Mouse (Mus musculus) skeletal muscle tissue, adult 2 months (tissue): ENCODE measurements at regions not wholly inside any gene's neighbourhood (a gene's known extent, or its start where the extent isn't known, plus 50 kb on each side); places are given as distances from the start of the nearest gene placed in this dataset.
A peak's percentile ranks its signal among the peaks of the same experiment; 100 is the strongest.

Experiments used
- DNase-seq: peaks from one replicate; pipeline ENCODE4 v3.0.0-alpha.2; 2012; ENCODE audit warnings: low read depth, low spot score

DNA sequence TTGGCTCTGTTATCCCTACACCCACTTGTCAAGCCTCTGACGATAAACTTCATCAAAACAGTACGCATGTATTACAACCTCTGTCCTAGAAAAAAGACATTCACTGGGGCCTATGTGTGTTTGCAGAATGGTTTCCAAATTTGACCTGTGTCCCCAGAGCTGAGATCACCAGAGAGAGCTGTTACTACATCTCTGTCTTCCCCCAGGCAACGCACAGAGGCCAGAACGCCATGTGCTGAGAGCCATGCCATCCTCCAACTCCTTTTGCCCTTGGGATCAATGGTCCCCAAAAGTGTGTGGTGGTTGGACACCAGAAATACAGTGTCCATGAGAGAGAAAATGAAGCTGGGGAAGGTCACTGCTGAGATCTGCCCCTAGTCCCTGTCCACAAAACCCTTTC is 137.1 kb downstream of the Tomm20 start:
- DNase-seq = no peak

DNA sequence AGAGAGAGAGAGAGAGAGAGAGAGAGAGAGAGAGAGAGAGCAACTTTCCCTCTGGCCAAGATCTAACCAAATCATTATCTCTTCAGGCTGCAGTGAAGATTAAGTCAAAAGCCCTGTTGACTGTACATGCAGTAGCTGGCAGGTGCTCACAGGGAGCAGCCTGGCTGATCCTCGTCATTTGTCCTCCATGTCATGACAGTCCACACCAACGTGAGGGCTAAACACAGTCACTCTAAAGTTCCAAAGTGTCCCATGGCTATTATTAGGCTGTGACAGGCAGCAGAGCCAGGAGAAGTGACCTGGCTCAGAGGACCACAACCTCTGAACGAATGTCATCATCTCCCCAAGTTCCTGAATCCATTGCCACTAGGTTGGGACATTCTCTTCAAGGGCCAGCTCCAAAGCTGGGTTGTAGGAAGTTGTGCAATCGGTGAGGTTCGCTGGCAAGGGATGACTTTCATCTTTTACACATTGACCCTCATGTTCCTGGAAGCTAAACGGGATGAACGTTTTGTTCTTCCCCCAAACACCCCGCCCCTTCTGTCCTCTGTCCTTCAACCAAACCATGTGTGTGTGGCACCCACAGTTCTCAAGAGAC is 138.4 kb downstream of the Tomm20 start:
- DNase-seq = peak; percentile 88

DNA sequence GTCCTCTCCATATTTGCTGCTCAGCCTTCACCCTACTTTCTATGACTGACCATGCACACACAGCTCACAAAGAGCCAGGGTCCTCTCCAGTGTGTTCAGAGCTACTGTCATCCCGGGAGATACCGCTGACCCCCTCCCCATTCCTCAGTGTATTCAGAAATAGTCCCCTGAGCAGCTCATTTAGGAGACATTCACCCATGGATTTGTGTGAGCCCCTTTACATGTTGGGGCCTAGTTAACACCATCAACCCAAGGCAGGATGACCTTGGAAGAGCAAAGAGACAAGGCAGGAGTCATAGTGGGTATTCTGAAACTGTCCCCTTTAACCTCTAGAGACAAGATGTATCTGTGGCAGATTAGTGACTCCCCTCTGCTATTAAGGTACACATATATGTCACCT is 139.1 kb downstream of the Tomm20 start:
- no peak for DNase-seq

DNA sequence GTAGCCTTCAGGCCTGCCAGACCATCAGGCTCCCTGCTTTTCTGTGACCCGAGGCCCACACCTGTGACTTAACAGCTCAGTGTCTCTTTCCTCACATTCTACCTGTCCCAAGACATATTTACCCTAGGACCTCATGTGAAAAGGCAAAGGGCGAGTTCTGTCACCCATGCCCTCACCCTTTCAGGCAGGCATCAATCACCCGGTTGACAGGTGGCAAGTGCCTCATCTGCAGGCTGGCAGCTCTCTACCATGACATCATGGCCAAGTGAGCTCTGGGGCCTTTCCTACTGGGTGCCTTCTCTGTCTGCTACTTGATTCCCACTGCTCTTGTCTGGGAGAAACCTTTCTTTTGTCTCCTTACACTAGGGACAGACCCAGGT is 139.5 kb downstream of the Tomm20 start:
- DNase-seq = no peak

DNA sequence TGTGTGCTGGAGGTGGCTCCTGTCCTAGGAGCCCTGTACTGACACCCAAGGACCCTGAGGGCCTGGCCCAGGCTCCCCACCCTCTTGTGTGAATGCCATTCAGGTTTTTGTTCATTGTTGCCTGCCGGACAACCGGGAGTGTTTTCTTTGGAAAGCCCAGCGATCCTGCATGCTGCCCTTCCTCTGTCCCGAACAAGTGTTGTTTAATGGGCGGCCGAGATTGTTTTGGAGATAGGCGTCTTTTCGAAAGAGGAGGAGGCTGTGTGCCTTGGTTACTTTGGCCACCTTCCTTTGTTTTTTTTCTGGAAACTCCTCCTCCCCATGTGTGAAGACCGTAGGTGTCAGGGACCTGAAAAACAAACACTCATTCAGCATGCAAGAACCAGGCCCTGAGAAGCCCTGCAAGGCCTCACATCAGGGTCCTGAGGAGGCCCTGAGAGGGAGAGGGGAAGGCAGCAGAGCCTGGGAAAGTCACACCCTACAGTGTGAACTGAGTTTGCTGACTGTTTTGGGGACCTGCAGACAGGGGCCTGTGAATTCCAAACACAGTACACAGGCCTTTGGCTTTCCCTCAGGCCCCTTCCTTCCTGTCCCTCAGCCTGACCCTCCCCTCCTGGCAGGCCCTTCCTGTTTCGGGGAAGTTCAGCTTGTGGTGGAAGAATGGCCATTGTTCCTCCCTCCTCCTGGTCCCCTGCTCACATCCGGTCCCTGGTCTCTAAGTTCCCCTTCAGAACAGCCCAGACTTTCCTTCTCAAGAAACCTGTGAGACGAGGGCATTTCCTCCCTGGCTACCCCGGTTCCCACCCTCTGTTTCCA is 140.1 kb downstream of the Tomm20 start:
- peak; percentile 75 for DNase-seq

DNA sequence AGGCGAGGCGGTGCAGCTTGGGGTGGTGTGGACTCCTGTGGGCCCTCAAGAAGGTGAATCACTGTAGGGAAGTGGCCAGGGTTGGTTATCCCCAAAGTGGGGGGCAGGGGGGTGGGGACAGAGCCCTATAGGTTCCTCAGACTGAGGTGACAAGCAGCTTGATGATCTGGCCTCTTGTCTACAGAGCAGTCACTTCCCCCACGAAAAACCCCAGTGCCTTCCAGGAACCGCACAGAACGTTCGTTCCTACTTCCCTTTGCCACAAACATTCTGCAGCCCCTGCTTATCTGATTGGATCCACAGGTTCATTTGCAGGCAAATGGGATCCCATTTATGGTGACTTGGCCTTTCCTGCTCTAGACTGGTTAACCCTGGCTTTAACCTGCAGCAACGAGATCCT is 141.5 kb downstream of the Tomm20 start:
- DNase-seq = no peak

DNA sequence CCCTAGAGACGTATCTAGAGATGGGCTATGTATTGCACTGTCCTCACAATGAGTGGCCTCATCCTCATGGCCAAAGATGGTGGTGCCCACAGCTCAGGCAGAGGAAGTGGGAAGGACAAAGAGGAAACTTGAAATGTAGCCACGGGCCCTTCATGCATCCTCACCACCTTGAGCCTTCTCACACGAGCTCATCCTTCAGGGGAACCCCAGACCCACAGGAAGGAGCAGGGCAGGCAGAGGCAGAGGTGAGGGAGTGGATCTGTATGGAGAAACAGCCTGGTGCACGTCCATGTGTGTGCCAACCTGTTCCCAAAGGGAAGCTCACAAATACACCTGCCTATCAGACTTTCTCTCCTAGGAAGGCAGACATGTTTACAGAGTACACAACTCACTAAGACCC is 143.0 kb downstream of the Tomm20 start:
- DNase-seq = no peak

DNA sequence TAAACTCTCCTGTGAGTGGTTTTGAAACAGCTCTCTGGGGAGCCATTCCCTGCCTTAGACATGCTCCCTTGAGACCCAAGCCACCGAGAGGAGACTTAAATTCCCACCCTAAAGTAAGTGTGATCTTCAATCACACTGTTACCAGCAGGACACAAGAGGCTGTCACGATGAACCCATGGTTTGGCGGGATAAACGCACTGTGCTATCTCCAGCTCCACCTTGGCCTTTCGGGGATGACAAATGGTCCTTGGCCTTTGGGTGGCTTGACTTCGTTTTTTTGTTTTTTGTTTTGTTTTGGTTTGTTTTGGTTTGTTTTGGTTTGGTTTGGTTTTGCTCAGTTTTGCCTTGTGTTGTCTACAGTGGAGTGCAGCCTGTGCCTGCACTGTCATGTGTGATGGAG is 144.7 kb downstream of the Tomm20 start:
- no peak for DNase-seq

DNA sequence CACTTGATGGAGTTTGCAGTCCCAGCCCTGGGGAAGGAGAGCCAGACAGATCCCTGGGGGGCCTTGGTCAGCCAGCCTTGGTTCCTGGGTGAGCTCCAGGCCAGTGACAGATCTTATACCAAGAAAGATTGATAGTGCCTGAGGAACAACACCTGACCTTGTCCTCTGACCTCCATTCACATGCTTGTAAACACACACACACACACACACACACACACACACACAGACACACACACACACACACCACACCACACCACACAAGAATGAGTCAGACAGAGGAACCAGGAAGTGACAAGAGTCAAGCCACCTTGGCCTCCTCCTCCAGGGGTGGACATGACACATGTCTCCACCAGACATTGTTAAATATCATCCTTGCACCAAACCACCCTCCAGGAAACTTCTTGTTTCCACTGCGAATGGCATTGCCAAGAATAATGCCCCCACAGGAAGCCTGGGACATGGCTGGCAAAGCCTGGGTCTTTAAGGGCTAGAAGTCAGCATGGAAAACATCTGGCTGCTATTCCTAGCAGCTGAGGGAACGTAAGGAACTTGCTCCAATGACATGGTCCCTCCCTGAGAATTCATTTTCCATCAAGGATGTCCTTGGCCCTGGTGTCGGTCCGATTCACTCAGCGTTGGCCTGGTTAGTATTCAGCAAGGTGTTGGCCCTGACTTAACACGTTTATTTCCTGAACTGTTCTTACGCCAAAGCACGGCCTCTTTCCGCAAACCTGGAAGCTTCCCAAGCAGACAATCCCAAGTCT is 147.9 kb downstream of the Tomm20 start:
- peak; percentile 51 for DNase-seq

DNA sequence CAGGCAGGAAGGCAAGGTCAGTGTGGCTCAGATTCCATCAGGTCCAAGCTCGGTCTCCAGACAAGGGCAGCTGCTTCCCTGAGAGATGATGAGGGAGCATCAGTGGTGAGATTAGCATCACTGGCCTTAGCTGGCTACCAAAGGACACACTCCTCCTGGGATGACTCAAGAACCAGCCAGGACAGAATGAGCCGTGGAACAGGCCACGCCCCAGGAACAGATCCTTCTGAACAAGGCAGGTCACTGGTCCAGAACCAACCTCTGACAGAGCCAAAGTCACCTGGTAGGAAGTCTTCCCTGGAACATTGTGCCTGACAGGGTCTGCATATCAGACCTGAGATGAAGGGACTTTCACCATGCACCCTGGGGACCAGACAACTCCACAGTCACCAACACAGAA is 152.0 kb downstream of the Tomm20 start:
- DNase-seq = no peak

DNA sequence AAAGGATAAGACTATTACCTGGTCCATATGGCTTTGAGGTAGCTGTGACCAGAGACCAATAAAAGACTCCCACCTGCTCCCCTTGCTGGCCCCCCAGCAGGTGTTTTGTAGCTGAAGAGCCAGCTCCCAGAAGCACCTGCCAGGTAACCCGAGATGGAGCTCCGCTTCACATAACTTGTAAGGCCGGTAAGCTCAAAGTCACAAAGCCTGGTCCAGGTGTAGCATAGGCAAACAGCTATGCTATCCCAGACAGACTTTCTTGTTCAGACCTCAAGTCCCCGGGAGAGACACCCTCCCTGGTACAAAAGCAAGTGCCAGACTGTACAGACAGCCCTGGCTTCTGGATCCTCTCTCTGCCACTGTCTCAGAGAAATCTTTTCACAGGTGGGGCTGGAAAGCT is 154.6 kb downstream of the Tomm20 start:
- no peak for DNase-seq

DNA sequence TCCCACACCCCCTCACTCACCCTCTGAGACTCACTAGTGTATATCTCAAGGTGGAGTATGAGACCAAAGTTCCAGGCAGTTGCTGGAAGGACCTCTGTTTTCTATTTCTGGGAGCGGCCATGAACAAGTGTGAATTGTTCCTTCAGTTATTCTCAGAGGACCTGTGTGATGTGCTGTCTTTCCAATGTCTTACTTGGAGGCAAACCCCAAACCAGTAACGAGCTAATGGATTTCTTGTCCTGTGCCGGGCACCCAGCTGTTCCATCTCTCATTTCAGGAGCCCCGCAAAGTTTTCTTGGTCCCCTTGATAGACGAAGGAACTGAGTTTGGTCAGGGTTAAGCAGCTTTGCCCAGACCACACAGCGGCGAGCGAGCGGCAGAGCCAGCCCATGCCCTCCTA is 155.4 kb downstream of the Tomm20 start:
- no peak for DNase-seq

DNA sequence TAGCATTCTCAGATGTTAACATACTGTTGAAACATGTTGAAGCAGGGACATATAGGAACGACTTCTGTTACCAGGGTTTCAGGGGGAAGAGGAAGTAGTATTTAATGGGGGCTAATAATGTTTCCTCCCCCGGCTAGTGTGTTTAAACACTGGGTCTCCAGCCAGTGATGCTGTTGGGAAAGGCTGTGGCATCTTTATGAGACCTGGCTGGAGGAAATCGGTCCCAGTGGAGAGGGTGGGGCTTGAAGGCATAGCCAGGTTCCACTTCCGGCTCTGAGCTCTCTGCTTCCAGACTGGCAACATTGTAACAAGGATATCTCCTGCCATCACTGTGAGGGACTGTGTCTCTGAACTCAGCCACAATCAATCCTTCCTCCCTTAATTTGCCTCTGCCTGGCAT is 156.6 kb downstream of the Tomm20 start:
- DNase-seq = no peak

DNA sequence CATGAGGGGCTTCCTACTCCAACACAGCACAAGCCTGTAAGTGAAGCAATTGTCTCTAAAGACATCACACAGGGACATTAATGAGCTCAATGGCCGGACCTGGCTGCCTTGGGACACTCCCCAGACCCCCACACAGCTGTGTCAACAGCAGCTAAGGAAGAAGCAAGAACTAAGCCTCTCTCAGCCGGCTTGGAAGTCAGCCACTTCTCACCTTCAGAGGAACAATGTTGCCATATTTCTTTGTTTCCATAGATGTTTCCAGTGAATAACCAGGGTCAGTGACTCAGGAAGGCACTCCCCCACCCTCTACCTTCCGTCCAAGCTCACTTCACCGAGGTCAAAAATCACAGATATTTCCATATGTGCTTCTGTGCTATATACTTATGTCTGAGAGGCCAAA is 157.0 kb downstream of the Tomm20 start:
- no peak for DNase-seq

DNA sequence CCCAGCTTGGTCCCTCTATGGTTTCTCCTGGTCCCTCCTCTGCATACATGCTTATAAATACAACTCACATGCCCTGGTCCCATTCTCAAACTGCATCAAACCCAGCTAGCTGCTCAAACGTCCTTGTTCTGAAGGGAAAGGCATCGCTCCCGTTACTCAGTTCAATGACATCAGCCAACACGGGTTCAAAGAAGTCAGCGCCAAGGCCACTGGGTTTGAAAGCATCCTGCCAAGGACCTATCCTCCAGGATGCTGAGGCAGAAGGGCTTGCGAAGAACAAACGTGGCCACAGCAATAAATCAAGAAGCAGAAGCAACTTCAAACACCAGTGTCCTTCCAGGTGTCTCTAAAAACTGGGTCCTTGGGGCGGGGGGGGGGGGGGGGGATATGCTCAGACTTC is 158.2 kb downstream of the Tomm20 start:
- DNase-seq = no peak

DNA sequence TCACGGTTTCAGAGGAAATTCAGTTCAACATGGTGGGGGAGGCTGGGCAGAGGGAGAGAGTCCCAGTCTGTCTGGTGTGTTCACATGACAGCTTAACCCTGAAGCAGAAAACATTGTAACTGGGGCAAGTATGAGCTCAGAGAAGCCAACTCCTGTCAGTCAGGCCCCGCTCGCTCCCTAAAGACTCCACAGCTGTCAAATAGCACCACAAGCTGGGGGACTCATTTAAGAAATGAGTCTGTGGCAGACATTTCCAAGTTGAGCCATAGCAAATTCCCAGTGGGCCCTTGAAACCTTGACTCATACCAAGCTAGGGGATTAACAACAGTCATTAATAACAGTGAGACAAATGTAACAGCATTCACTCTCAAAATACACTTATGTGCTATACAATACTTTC is 160.4 kb downstream of the Tomm20 start:
- DNase-seq = no peak

DNA sequence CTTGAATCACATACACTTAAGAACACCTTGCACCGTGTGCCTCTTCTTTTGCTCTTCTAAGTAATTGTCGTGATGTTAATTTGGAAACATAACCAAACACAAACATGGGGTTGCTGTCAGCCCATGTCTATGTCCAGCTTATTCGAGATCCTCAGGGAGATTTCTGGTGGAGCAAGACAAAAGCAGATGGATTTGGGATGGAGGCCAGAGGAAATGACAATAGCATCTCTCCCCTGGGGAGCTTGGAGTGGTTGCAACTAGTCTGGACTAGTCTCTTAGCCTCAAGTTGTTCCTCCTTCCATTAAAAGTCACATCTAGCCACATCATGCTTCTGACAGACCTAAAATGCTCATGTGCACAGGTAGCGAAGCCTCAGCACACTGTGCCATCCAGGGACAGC is 161.0 kb downstream of the Tomm20 start:
- DNase-seq = no peak

DNA sequence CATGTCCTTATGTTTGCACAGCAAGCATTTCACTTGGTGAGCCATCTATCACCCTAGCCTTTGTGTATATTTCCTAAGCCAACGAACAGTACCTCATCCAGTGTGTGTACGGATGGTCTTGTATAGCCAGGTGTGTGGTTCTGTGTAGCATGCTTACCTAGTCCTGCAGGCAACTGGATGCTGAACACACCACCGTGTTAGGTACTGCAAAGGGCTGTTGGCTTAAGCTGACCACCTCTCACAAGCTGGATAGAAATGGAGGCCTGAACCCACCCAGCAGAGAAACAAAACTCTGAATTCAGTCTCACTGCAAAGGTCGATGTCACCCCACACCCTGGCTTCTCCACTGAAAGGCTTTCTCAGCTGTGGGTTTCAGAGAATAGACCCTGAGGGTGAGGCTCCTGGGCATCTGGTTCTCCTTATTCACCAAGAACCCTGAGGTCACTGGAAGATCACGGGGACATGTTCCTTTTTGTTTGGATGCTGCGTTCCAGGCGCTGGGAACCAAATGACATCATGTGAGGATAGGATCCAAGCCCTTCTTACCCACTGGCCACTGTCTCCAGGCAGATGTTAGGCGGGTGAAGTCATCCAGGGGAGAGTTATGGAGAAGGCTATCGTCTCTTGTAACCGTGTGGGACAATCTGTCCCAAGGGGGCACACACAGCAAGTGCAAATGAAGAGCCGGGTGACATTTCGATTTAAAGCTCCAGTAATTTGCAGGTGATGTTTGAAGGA is 161.8 kb downstream of the Tomm20 start:
- DNase-seq = peak; percentile 80

DNA sequence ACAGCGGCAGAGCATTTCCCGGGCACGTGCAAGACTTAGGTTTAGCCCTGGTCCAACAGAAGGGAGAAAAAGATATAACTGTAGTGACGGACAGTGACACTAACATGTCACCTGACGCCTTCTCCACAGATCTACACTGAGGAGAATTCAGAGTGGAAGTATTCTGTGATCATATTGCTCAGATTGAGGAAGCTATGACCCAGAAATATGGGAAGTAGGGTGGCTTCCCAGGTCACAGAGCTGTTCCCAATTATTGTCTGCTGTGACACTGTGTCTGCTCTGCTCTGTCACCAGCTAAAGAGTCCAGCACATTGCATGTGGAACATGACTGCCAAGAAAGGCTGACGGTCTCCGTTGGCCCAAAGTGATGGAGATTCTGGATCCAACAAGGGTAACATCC is 167.0 kb downstream of the Tomm20 start:
- no peak for DNase-seq

DNA sequence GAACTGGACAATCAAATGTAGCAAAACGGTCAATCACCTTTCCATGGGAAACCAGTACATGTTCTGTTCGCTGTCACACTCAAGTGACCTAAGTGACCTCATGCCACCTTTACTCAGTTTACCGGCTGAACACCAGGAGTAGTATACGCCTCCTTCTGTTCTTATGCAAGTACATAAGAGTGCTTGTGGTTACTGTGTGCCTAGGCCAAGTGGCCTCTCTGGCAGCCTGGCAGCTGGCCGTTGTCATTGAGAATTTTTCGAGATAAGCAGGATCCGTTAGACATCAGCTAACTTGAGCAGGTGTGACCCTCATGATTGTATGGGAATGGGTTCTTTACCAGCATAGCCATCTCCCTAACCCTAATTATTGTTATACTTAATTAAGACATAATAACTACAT is 167.5 kb downstream of the Tomm20 start:
- DNase-seq = no peak

DNA sequence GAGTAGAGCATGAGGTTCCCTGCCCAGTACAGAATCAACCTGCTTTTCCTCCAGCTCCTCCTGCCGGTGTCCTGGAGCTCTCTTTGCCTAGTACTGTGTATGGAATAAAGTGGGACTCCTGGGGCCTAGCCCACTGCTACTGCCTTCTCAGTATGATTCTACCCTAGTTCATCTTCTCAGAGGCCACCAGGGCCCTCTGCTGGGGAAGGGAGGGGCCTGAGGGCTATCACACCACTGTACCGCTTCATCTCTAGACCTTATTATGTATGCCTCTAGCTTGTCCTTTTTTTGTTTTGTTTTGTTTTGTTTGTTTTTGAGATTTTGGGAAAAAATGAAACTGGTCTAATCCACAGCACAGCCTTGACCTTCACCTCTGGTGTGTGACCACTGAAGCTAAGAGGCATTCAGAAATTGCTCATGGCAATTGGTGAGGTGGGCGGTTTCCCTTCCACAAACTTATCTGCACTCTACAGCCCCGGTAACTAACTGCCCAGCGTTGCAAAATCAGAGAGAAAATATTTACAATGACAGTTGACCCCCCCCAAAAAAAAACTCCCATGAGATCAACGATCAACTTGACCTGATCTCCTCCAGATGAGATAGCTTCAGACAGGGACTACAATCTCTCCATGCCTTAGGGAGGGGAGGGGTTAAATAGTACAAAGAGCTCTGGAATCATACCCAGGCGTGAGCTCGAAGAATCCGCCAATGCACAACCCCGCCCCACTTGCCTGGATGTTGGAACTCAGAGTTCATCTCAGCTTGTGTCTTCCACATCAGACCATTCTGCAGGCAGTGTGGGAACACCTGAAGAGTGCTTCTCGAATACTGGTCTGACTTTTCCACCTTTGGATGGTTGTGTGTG is 168.8 kb downstream of the Tomm20 start:
- DNase-seq = no peak
